Mouse (Mus musculus) cerebellum, adult 2 months (tissue): ENCODE data around the gene Ddb2.

Experiments
- CTCF ChIP-seq: fragments of 200-500 bp; IDR thresholded peaks from 2 replicates; pipeline ENCODE4 v1.5.1; 2011; ENCODE audit warnings: low read depth, mild to moderate bottlenecking, control low read depth, low read length, moderate library complexity, borderline replicate concordance; ENCODE audit not compliant: insufficient read depth
- POLR2A ChIP-seq: fragments of 200-500 bp; IDR thresholded peaks from 2 replicates; pipeline ENCODE4 v1.6.1; 2011; ENCODE audit warnings: low read length, control low read depth, borderline replicate concordance; ENCODE audit not compliant: insufficient read depth

GRCm38 (mm10) chr2:91167629-91168028 lies 69.2 kb downstream of the Ddb2 start:
- no peak for TF ChIP-seq CTCF
- no peak for TF ChIP-seq POLR2A
